Mouse (Mus musculus) 416B (cell line): Measurements from ENCODE around the gene Caly.

ENCODE experiments used
- DNase-seq: peaks from one replicate; pipeline ENCODE4 v3.0.0; 2011; ENCODE audit warnings: low read depth

Caly gene

GRCm38 (mm10) chr7:140082242-140082678 lies at the start of gene Caly:
TSS of gene Caly (minus strand) at chr7:140082548.
- no peak for DNase-seq

- no peak for DNase-seq
These were observed 45.6 kb upstream of the Caly start for GRCm38 (mm10) chr7:140127911-140128310.

- no peak for DNase-seq
These were observed 44.6 kb upstream of the Caly start for GRCm38 (mm10) chr7:140126934-140127333.

GRCm38 (mm10) chr7:140126022-140126350 lies 43.6 kb upstream of the Caly start:
- DNase-seq = no peak

GRCm38 (mm10) chr7:140125278-140126021 lies 43.1 kb upstream of the Caly start:
- peak; percentile 97 for DNase-seq

- no peak for DNase-seq
These were observed 42.0 kb upstream of the Caly start for GRCm38 (mm10) chr7:140124382-140124781.

GRCm38 (mm10) chr7:140122765-140123164 lies 40.4 kb upstream of the Caly start:
- DNase-seq = peak; percentile 48

- peak; percentile 93 for DNase-seq
These were observed 39.1 kb upstream of the Caly start for GRCm38 (mm10) chr7:140121338-140121910.

- DNase-seq = no peak
These were observed 38.1 kb upstream of the Caly start for GRCm38 (mm10) chr7:140120484-140120883.

- DNase-seq = peak; percentile 96
These were observed 34.1 kb upstream of the Caly start, which contains the start of gene Echs1 for GRCm38 (mm10) chr7:140116329-140117054. TSS of gene Echs1 (minus strand) at chr7:140116476.

GRCm38 (mm10) chr7:140115583-140116328 lies 33.4 kb upstream of the Caly start, which contains the start of gene Paox:
TSS of gene Paox (plus strand) at chr7:140115799.
- peak; percentile 87 for DNase-seq

GRCm38 (mm10) chr7:140111943-140112342 lies 29.6 kb upstream of the Caly start:
- no peak for DNase-seq

- no peak for DNase-seq
These were observed 21.7 kb upstream of the Caly start for GRCm38 (mm10) chr7:140104009-140104408.

- DNase-seq = no peak
These were observed 19.9 kb upstream of the Caly start, which contains the start of gene Fuom for GRCm38 (mm10) chr7:140101993-140102860. TSS of gene Fuom (minus strand) at chr7:140102441.

GRCm38 (mm10) chr7:140101498-140101897 lies 19.1 kb upstream of the Caly start:
- DNase-seq = no peak

GRCm38 (mm10) chr7:140098466-140098865 lies 16.1 kb upstream of the Caly start:
- peak; percentile 70 for DNase-seq

GRCm38 (mm10) chr7:140096055-140096454 lies 13.7 kb upstream of the Caly start:
- no peak for DNase-seq

- no peak for DNase-seq
These were observed 13.2 kb upstream of the Caly start for GRCm38 (mm10) chr7:140095556-140095955.

GRCm38 (mm10) chr7:140094954-140095353 lies 12.6 kb upstream of the Caly start:
- DNase-seq = no peak

- DNase-seq = no peak
These were observed 10.7 kb upstream of the Caly start, which contains the start of gene Prap1 for GRCm38 (mm10) chr7:140092924-140093528. TSS of gene Prap1 (plus strand) at chr7:140093395.

- no peak for DNase-seq
These were observed 8.3 kb upstream of the Caly start for GRCm38 (mm10) chr7:140090601-140091000.
